Mouse (Mus musculus) limb, embryonic 11.5 days (tissue): ENCODE data around the gene Elp4. TPM values are rescaled to one million over a fixed set of nuclear protein-coding genes. Genes with fewer than 3 reads are reported as not detected.

ENCODE experiments used
- ATAC-seq: fragments of 200-750 bp; cut with Nextera tagmentation; 2 replicates; pipeline ENCODE4 v1.8.0; 2017; ENCODE audit warnings: low read depth; ENCODE audit not compliant: insufficient number of reproducible peaks, low FRiP score, low TSS enrichment
- DNase-seq: peaks from one replicate; pipeline ENCODE4 v3.0.0-alpha.2; 2015; ENCODE audit warnings: low spot score
- H3K27ac ChIP-seq: fragments of 300-500 bp; sonication (generic); replicated peaks from 2 replicates; pipeline ENCODE4 v1.5.1; 2014; ENCODE audit warnings: low read depth, mild to moderate bottlenecking, low read length
- H3K27me3 ChIP-seq: fragments of 300-500 bp; sonication (generic); 2 replicates; pipeline ENCODE4 v1.6.1; 2014; ENCODE audit warnings: mild to moderate bottlenecking, low read length, mixed read lengths; ENCODE audit not compliant: control insufficient read depth, insufficient read depth
- H3K36me3 ChIP-seq: fragments of 300-500 bp; sonication (generic); 2 replicates; pipeline ENCODE4 v1.6.1; 2014; ENCODE audit warnings: mild to moderate bottlenecking, low read length, moderate library complexity, mixed read lengths; ENCODE audit not compliant: control insufficient read depth, insufficient read depth
- H3K4me1 ChIP-seq: fragments of 300-500 bp; sonication (generic); 2 replicates; pipeline ENCODE4 v1.6.1; 2014; ENCODE audit warnings: low read length, mixed read lengths; ENCODE audit not compliant: control insufficient read depth, insufficient read depth
- H3K4me2 ChIP-seq: fragments of 300-500 bp; sonication (generic); 2 replicates; pipeline ENCODE4 v1.6.1; 2014; ENCODE audit warnings: low read depth, mild to moderate bottlenecking, moderate library complexity; ENCODE audit not compliant: severe bottlenecking
- H3K4me3 ChIP-seq: fragments of 300-500 bp; sonication (generic); 2 replicates; pipeline ENCODE4 v1.5.1; 2014; ENCODE audit warnings: low read depth, low read length
- H3K9ac ChIP-seq: fragments of 300-500 bp; sonication (generic); 2 replicates; pipeline ENCODE4 v1.6.1; 2014; ENCODE audit warnings: mild to moderate bottlenecking, low read length
- H3K9me3 ChIP-seq: fragments of 300-500 bp; sonication (generic); 2 replicates; pipeline ENCODE4 v1.6.1; 2016; ENCODE audit warnings: low read length; ENCODE audit not compliant: control insufficient read depth
- WGBS: fragments of 180-500 bp; shearing (Covaris S2); extraction: QIAGEN DNeasy Blood & Tissue Kit; methylation state at CpG from one replicate; pipeline ENCODE4 v1.1.7; 2014; 5-methylcytosine and 5-hydroxymethylcytosine counted together
- polyA plus RNA-seq: library from polyadenylated mRNA; unstranded; fragments of >200 nt; fragmentation: Nextera tagmentation; extraction: Ambion mirVana; gene quantifications from 2 replicates; pipeline ENCODE4 v1.2.1, GENCODE M21; 2014

Gene Elp4
- polyA plus RNA-seq, 1 experiment from 2014 or later = 48.4 TPM

DNA sequence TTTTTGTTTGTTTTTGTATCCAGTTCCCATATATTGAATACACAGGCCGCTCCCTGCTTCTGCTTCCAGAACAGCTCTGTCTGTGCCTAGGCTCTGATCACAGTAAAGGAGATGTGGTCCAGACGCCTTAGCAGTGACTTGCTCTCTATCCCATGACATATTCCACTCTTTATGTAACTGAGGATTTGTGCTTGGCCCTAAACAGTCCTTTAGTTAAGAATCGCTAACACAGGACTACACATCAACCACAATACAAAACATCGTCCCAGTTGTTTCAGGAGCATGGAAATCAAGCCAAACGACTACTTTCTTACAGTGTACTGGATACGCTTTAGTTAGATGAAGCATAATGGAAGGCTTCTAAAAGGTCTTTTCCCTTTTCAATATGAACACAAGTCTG is 102.8 kb downstream of the Elp4 start:
- no peaks in the 10 kb centered on the region for H3K27me3 ChIP-seq
- H3K9me3 ChIP-seq = no peaks in the 10 kb centered on the region
- no peaks in the 10 kb centered on the region for H3K36me3 ChIP-seq
- no peak for DNase-seq
- H3K9ac ChIP-seq = no peak overlapping the region
- no peak overlapping the region for H3K27ac ChIP-seq
- WGBS = 85% methylated on average over 6 of the region's 6 CpGs
- no peak overlapping the region for H3K4me3 ChIP-seq
- ATAC-seq = no peak
- no peak overlapping the region for H3K4me2 ChIP-seq
- no peaks in the 10 kb centered on the region for H3K4me1 ChIP-seq

DNA sequence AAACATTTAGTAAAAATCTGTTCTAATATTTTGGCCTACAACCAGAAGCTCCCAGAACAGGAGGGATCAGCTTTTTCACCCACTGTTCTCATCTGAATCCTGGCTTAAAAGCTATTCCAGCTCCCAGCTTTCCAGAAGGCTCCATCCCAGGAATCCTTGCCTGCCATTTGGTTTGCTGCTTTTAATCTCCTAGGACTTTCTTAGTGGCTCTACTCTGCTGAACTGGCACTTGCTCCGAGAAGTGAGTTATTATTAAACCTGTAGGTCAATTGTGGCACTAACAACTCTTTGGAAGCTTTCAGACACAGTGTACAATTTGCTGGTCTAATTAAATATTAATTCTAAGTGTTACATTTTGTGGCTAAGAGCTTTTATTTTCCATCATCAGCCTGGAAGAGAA is 103.7 kb downstream of the Elp4 start:
- no peaks in the 10 kb centered on the region for H3K9me3 ChIP-seq
- H3K27ac ChIP-seq = no peak overlapping the region
- no peaks in the 10 kb centered on the region for H3K27me3 ChIP-seq
- WGBS = 24% methylated on average over 1 of the region's 1 CpGs
- DNase-seq = no peak
- H3K4me1 ChIP-seq = no peaks in the 10 kb centered on the region
- H3K36me3 ChIP-seq = no peaks in the 10 kb centered on the region
- no peak for ATAC-seq
- H3K9ac ChIP-seq = no peak overlapping the region
- H3K4me3 ChIP-seq = no peak overlapping the region
- no peak overlapping the region for H3K4me2 ChIP-seq

DNA sequence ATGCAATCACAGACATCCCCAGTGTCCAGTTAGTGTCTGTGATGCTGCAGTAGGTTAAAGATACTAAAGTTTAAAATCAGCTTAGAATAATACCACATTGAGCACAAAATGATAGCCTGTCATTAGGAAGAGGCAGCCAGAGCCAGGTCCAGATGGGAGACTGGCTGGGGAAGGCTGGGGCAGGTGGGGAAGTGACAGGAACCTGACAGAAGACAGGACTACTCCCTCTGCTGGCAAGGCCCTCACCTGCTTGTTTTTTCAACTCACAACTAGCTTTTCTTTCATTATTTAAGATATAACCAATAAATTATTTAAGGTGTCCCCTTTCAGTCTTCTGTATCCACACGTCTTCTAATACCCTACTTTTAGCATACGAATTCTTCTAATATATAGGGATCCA is 104.5 kb downstream of the Elp4 start:
- Histone ChIP-seq H3K27me3 (no peaks in the 10 kb centered on the region), H3K4me1 (no peaks in the 10 kb centered on the region), H3K9me3 (no peaks in the 10 kb centered on the region), H3K4me3 (no peak overlapping the region), H3K36me3 (no peaks in the 10 kb centered on the region), H3K27ac (no peak overlapping the region), H3K9ac (no peak overlapping the region), H3K4me2 (no peak overlapping the region)
- WGBS = 58% methylated on average over 2 of the region's 2 CpGs
- DNase-seq (peak; percentile 36), ATAC-seq (no peak)

DNA sequence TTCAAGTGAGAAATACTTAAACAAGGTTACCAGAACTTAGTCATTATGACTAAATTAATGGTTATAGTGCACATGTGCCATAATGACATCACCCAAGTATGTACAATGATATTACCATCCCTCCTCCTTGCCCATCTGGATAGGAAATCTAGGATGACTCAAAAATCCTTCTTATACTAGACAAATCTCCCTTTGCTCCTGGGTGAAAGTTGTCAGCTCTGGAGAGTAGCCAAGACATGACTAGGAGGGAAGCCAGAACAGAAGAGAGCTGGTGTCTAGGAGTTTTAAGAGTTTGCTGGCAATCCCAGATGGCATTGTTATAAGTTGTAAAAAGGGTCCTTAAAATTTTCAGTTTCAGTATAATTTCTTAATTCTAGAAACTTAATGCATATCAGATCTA is 106.5 kb downstream of the Elp4 start:
- Histone ChIP-seq H3K27me3 (no peaks in the 10 kb centered on the region), H3K4me2 (no peak overlapping the region), H3K27ac (no peak overlapping the region), H3K9ac (no peak overlapping the region), H3K4me1 (no peaks in the 10 kb centered on the region), H3K9me3 (no peaks in the 10 kb centered on the region), H3K36me3 (no peaks in the 10 kb centered on the region), H3K4me3 (no peak overlapping the region)
- no peak for DNase-seq
- no peak for ATAC-seq

DNA sequence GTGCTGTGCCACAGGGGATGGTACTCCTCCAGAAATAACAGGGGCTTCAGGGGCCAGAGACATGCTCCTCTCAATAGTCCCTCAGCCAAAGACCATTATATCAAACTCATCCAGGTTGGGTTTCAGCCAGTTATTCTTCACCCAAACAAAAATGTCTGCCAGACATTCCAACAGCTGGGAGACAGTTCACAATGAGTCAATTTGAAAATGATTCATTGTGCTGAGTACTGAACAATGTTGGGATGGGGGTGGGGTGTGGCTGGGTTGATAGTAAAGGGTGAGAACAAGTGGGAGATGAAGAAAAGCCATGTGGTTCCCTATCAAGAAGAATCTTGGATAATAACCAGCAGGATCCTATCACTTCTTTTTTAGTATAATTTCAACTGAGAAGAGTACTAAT is 108.3 kb downstream of the Elp4 start:
- DNase-seq = no peak
- no peak overlapping the region for H3K4me3 ChIP-seq
- no peaks in the 10 kb centered on the region for H3K27me3 ChIP-seq
- H3K4me1 ChIP-seq = no peaks in the 10 kb centered on the region
- no peak overlapping the region for H3K4me2 ChIP-seq
- no peak for ATAC-seq
- H3K27ac ChIP-seq = no peak overlapping the region
- H3K36me3 ChIP-seq = no peaks in the 10 kb centered on the region
- no peaks in the 10 kb centered on the region for H3K9me3 ChIP-seq
- no peak overlapping the region for H3K9ac ChIP-seq

DNA sequence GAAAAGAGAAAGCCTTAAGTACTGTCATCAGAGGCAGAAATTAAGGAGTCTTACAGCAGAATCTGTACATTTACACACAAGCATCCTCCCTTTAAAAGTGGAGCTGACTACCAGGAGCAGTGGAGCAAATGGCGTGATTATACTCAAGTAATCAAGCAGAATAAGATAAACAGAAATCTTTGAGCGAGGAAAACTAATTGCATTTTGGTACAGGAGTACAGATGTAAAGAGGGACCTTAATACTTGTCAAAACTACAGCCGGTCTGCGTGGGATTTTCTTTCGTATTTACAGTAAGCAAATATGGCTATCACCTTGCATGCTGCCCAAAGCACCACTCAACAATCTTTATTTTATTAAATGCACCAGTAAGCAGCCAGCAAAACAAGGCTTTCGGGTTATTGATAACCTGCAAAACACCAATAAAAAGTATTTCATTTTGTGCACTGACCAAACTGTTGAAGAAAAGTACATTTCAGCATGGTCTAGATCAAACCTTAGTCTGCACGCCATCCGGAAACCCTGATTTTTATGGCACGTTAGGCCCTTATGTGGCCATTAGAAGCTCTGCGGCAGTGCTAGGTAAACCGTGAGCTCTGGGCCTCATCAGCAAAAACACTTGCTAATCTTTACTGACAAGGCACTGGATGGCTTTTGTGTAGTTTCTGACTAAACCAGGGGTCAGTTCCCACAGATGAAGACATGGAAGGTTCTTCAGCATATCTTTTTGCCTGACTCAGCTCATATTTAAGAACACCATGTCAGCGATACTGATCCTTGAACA is 111.8 kb downstream of the Elp4 start:
- H3K9ac ChIP-seq = no peak overlapping the region
- H3K27ac ChIP-seq = no peak overlapping the region
- H3K4me2 ChIP-seq = no peak overlapping the region
- no peaks in the 10 kb centered on the region for H3K27me3 ChIP-seq
- H3K4me3 ChIP-seq = no peak overlapping the region
- WGBS = 55% methylated on average over 12 of the region's 12 CpGs
- peak; percentile 32 for DNase-seq
- ATAC-seq = no peak
- no peaks in the 10 kb centered on the region for H3K36me3 ChIP-seq
- no peaks in the 10 kb centered on the region for H3K9me3 ChIP-seq
- H3K4me1 ChIP-seq = no peaks in the 10 kb centered on the region

DNA sequence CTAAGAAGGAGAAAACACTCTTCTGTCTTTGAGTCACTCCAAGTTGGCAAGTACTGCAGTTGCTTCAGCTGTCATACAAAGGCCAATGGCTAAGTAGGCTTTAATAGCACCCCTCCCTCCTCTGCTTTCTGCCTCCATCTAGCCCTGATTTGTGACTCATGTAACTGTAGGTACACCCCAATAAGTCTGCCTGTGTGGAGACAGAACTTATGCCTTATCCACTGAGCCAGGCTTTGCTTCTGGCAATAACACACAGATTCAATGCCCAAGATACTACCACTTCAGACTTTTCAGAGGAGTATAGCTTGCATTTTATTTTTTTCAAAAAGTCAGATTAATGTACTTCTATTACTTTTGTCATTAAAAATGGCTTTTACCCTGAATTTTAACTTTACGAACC is 114.4 kb downstream of the Elp4 start:
- no peaks in the 10 kb centered on the region for H3K9me3 ChIP-seq
- WGBS = 85% methylated on average over 1 of the region's 1 CpGs
- no peak overlapping the region for H3K9ac ChIP-seq
- H3K4me1 ChIP-seq = no peaks in the 10 kb centered on the region
- ATAC-seq (no peak), DNase-seq (no peak)
- no peak overlapping the region for H3K4me3 ChIP-seq
- H3K27me3 ChIP-seq = no peaks in the 10 kb centered on the region
- no peaks in the 10 kb centered on the region for H3K36me3 ChIP-seq
- H3K27ac ChIP-seq = no peak overlapping the region
- H3K4me2 ChIP-seq = no peak overlapping the region

DNA sequence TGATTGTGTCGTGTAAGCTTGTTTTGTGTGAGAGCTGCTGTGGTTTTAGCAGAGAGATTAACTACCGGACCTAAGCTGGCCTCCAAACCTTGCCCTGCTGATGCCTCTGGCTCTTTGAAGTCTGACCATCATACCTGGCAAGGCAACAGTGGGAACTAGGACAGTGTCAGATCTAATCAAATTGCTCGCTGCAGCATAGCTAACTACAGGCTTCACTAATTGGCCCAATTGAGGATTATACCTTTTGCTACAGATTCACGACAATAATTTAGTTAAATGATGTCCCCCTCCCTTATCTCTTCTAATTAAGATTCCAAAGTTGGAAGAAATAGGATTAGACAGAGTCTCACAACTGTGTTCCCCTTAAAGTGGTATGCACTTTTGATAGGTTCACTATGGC is 116.6 kb downstream of the Elp4 start:
- ATAC-seq (no peak), DNase-seq (no peak)
- Histone ChIP-seq H3K36me3 (no peaks in the 10 kb centered on the region), H3K4me3 (no peak overlapping the region), H3K9me3 (no peaks in the 10 kb centered on the region), H3K27me3 (no peaks in the 10 kb centered on the region), H3K9ac (no peak overlapping the region), H3K4me1 (no peaks in the 10 kb centered on the region), H3K27ac (no peak overlapping the region), H3K4me2 (no peak overlapping the region)
- 70% methylated on average over 4 of the region's 4 CpGs for WGBS

DNA sequence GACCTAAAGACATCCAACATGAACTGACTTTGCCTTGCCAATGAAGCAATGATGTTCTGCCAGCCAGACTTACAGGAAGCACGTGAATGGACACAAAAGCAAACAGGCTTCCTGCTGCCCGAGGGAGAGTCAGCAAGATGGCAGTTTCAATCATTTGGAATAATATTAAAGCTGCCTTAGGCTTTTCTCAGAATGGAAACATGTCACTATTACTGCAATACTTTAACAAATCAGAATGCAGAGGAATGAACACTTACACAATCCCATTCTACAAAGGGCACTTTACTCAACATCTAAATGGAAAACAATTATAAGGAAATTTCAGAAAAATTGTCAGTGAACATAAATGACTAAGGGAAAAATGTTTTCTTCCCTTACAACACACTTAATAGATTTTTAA is 117.4 kb downstream of the Elp4 start:
- H3K9ac ChIP-seq = no peak overlapping the region
- DNase-seq = no peak
- H3K27ac ChIP-seq = no peak overlapping the region
- no peak overlapping the region for H3K4me3 ChIP-seq
- ATAC-seq = no peak
- H3K4me2 ChIP-seq = no peak overlapping the region
- H3K9me3 ChIP-seq = no peaks in the 10 kb centered on the region
- no peaks in the 10 kb centered on the region for H3K27me3 ChIP-seq
- H3K36me3 ChIP-seq = no peaks in the 10 kb centered on the region
- no peaks in the 10 kb centered on the region for H3K4me1 ChIP-seq
- 70% methylated on average over 2 of the region's 2 CpGs for WGBS
